21 mouse cellular contexts compared by ENCODE assay signal in genomic region chr7:115974518-115974917, GRCm38 (mm10).
"Had no signal": no experiment of that assay in that cellular context is flagged by ENCODE, and none has a peak within 500 bp of the region (broad histone marks: within the 10 kb centered on the region; RNA-seq: fewer than 3 reads in every experiment).

No protein-coding gene starts in this region.

- H3K4me3 ChIP-seq: limb, embryonic 10.5 days; limb, embryonic 13.5 days; megakaryocyte, embryonic 14.5 days; midbrain, embryonic 10.5 days; neural tube, embryonic 12.5 days; stomach, embryonic 15.5 days had no signal

- H3K9ac ChIP-seq: limb, embryonic 13.5 days; lung, embryonic 14.5 days; neural tube, embryonic 12.5 days; stomach, embryonic 15.5 days had no signal

- H3K27me3 ChIP-seq: limb, embryonic 13.5 days; neural tube, embryonic 12.5 days; stomach, embryonic 15.5 days had no signal

- DNase-seq: kidney, adult 18-20 months; kidney, adult 9 months; kidney, postnatal 14 days; kidney, postnatal 4 days; layer of hippocampus, adult 9-11 months; lung, embryonic 14.5 days; midbrain, embryonic 14.5 days; retina, postnatal 1 day; right cerebral cortex, postnatal 25 days; spleen, adult 18-20 months; thymus, postnatal 25 days had no signal

- ATAC-seq: inflammation-experienced regulatory T-cells, adult 6 months; intestine, embryonic 16.5 days; lung, postnatal 0 days had no signal

- H3K4me1 ChIP-seq: limb, embryonic 10.5 days; limb, embryonic 13.5 days; midbrain, embryonic 10.5 days; neural tube, embryonic 12.5 days; stomach, embryonic 15.5 days had no signal

- H3K27ac ChIP-seq: limb, embryonic 10.5 days; limb, embryonic 13.5 days; macrophage; midbrain, embryonic 10.5 days; neural tube, embryonic 12.5 days; stomach, embryonic 15.5 days had no signal

- H3K9me3 ChIP-seq: limb, embryonic 10.5 days; limb, embryonic 13.5 days; megakaryocyte, embryonic 14.5 days; midbrain, embryonic 10.5 days; neural tube, embryonic 12.5 days; stomach, embryonic 15.5 days had no signal

- H3K4me2 ChIP-seq: limb, embryonic 13.5 days; lung, embryonic 14.5 days; neural tube, embryonic 12.5 days; stomach, embryonic 15.5 days had no signal

- H3K36me3 ChIP-seq: neural tube, embryonic 12.5 days; stomach, embryonic 15.5 days had no signal
